Mouse (Mus musculus) kidney, embryonic 16.5 days (tissue): Measurements from ENCODE around the gene Sowahc. TPM values are rescaled to one million over a fixed set of nuclear protein-coding genes. Genes with fewer than 3 reads are reported as not detected.

ENCODE experiments used
- ATAC-seq: fragments of 200-750 bp; cut with Nextera tagmentation; 2 replicates; pipeline ENCODE4 v1.8.0; 2017; ENCODE audit warnings: moderate TSS enrichment; ENCODE audit not compliant: low FRiP score, low TSS enrichment
- H3K27ac ChIP-seq: fragments of 300-500 bp; sonication (generic); 2 replicates; pipeline ENCODE4 v1.5.1; 2014; ENCODE audit warnings: low read length
- H3K27me3 ChIP-seq: fragments of 300-500 bp; sonication (generic); 2 replicates; pipeline ENCODE4 v1.6.1; 2014; ENCODE audit warnings: low read length, control low read depth, mixed read lengths; ENCODE audit not compliant: insufficient read depth
- H3K36me3 ChIP-seq: fragments of 300-500 bp; sonication (generic); 2 replicates; pipeline ENCODE4 v1.6.1; 2014; ENCODE audit warnings: low read length, control low read depth, mixed read lengths; ENCODE audit not compliant: insufficient read depth
- H3K4me1 ChIP-seq: fragments of 300-500 bp; sonication (generic); 2 replicates; pipeline ENCODE4 v1.6.1; 2014; ENCODE audit warnings: low read length, control low read depth, mixed read lengths; ENCODE audit not compliant: insufficient read depth
- H3K4me2 ChIP-seq: fragments of 300-500 bp; sonication (generic); replicated peaks from 2 replicates; pipeline ENCODE4 v1.6.1; 2014; ENCODE audit warnings: low read depth, low read length
- H3K4me3 ChIP-seq: fragments of 300-500 bp; sonication (generic); 2 replicates; pipeline ENCODE4 v1.5.1; 2014; ENCODE audit warnings: mild to moderate bottlenecking, low read length
- H3K9ac ChIP-seq: fragments of 300-500 bp; sonication (generic); replicated peaks from 2 replicates; pipeline ENCODE4 v1.6.1; 2014; ENCODE audit warnings: low read length
- H3K9me3 ChIP-seq: fragments of 300-500 bp; sonication (generic); 2 replicates; pipeline ENCODE4 v1.6.1; 2016; ENCODE audit warnings: low read length, control low read depth
- WGBS: fragments of 180-500 bp; shearing (Covaris S2); extraction: QIAGEN DNeasy Blood & Tissue Kit; methylation state at CpG from one replicate; pipeline ENCODE4 v1.1.7; 2014; 5-methylcytosine and 5-hydroxymethylcytosine counted together
- polyA plus RNA-seq: library from polyadenylated mRNA; unstranded; fragments of >200 nt; fragmentation: Nextera tagmentation; extraction: Ambion mirVana; gene quantifications from 2 replicates; pipeline ENCODE4 v1.2.1, GENCODE M21; 2015

Gene Sowahc
- polyA plus RNA-seq, 1 experiment from 2014 or later = 11.4 TPM

DNA sequence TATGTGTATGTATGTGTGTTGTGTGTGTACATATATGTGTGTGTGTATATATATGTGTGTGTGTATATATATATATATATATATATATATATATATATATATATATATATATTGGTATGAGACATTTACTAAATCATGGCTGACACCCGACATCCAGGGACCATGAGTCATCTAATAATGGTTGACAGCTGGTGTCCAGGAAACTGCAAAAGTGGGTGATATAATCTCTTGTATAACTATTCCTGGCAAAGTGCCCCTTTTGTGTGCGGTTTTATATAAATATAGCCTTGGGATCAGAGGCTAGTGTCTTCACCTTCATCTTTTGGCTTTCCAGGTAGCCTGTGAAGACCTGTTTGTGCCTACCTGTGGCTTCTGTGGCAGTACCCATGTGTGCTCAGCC, 28.9 kb downstream of the Sowahc start:
- no peak overlapping the region for H3K4me3 ChIP-seq
- 71% methylated on average over 2 of the region's 2 CpGs for WGBS
- no peaks in the 10 kb centered on the region for H3K9me3 ChIP-seq
- no peak overlapping the region for H3K4me2 ChIP-seq
- no peaks in the 10 kb centered on the region for H3K36me3 ChIP-seq
- ATAC-seq = no peak
- H3K9ac ChIP-seq = no peak overlapping the region
- H3K4me1 ChIP-seq = 0 out of 2 replicates have a peak, but pooled peaks cover 8% of the 10 kb centered on the region
- H3K27ac ChIP-seq = no peak overlapping the region
- H3K27me3 ChIP-seq = no peaks in the 10 kb centered on the region

DNA sequence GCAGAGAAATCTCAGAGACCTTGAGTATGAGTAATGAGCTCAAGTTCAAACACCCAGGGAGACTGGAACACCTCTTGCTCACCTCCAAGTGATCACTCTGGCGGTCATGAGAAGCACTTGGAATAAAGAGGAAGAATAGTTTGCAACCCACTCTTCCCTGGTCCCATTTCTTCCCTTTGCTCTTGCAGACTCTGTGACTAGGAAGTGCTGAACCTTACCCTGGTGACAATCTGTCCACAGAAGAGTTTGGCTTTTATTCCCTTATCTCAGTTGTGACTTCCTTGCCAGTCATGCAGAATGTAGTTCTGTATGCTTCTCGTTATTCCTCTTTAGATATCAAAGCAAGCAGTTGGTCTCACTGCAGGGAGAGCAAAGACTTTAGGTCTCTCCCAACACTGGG, 30.2 kb downstream of the Sowahc start:
- no peak overlapping the region for H3K4me3 ChIP-seq
- 0 out of 2 replicates have a peak, but pooled peaks cover 8% of the 10 kb centered on the region for H3K4me1 ChIP-seq
- no peak overlapping the region for H3K27ac ChIP-seq
- no peaks in the 10 kb centered on the region for H3K9me3 ChIP-seq
- H3K4me2 ChIP-seq = no peak overlapping the region
- H3K36me3 ChIP-seq = no peaks in the 10 kb centered on the region
- no peak for ATAC-seq
- no peaks in the 10 kb centered on the region for H3K27me3 ChIP-seq
- 57% methylated on average over 2 of the region's 2 CpGs for WGBS
- H3K9ac ChIP-seq = no peak overlapping the region

- no peaks in the 10 kb centered on the region for H3K36me3 ChIP-seq
- 0 out of 2 replicates have a peak, but pooled peaks cover 8% of the 10 kb centered on the region for H3K4me1 ChIP-seq
- WGBS = 48% methylated on average over 8 of the region's 8 CpGs
- H3K9me3 ChIP-seq = no peaks in the 10 kb centered on the region
- ATAC-seq = no peak
- no peak overlapping the region for H3K27ac ChIP-seq
- no peak overlapping the region for H3K4me2 ChIP-seq
- no peak overlapping the region for H3K9ac ChIP-seq
- no peaks in the 10 kb centered on the region for H3K27me3 ChIP-seq
- no peak overlapping the region for H3K4me3 ChIP-seq
Measured at GRCm38 (mm10) chr10:59252396-59252795, 30.6 kb downstream of the Sowahc start.

DNA sequence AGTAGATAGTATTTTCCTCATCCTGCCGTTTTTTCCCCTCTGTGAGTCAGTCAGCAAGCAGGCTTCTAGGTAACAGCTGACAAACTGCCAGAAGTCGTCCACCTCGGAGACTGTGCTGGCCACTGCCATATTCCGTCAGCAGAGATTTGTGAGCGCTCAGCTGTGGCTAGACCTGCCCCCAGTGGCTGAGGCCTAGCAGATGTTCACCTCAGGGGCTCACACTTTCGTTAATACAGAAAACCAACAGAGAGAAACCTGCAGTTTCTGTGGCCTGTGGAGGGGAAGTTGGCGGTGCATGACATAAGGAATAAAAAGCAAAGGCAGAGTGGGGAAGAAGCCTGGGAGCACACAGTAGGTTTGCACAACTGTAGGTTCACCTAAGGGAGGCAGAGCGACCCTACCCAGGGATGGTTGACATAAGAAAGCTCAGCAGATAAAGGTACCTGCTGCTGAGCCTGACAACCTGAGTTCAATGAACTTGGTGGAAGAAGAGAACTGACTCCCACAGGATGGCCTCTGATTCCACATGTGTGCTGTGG, 31.9 kb downstream of the Sowahc start:
- Histone ChIP-seq H3K27me3 (no peaks in the 10 kb centered on the region), H3K36me3 (no peaks in the 10 kb centered on the region), H3K9me3 (no peaks in the 10 kb centered on the region), H3K4me1 (0 out of 2 replicates have a peak, but pooled peaks cover 8% of the 10 kb centered on the region), H3K4me3 (no peak overlapping the region), H3K9ac (no peak overlapping the region), H3K4me2 (no peak overlapping the region), H3K27ac (0 out of 2 replicates have a peak overlapping the region, but pooled peaks have one; percentile 10)
- peak; percentile 79; the same call in 1 of the 2 replicates for ATAC-seq
- WGBS = 40% methylated on average over 8 of the region's 8 CpGs

DNA sequence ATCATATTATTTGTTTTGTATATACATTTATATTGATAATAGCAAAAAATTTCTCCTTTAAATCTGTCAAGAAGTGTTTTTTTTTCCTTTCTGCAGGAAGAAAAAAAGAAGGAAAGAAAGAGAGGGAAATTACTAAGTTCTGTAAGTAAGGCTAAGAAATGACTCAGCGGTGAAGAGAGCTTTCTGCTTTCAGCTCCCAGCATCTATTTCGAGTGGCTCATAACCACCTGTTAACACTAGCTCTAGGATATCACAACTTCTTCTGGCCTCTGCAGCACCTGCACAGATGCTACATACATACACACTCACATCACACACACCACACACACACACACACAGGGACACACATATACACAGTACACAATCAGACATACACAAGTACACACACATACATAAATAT, 34.8 kb downstream of the Sowahc start:
- WGBS = 91% methylated on average over 2 of the region's 2 CpGs
- no peaks in the 10 kb centered on the region for H3K27me3 ChIP-seq

GRCm38 (mm10) chr10:59259572-59259971, 37.8 kb downstream of the Sowahc start:
- Histone ChIP-seq H3K27ac (no peak overlapping the region), H3K27me3 (no peaks in the 10 kb centered on the region), H3K9me3 (no peaks in the 10 kb centered on the region), H3K9ac (no peak overlapping the region), H3K4me1 (no peaks in the 10 kb centered on the region), H3K4me3 (no peak overlapping the region), H3K36me3 (no peaks in the 10 kb centered on the region), H3K4me2 (no peak overlapping the region)
- WGBS = 82% methylated on average over 6 of the region's 6 CpGs
- ATAC-seq = no peak

More for the DNA sequence above, 34.8 kb downstream of the Sowahc start:
- H3K9me3 ChIP-seq = no peaks in the 10 kb centered on the region
- ATAC-seq = no peak
- no peaks in the 10 kb centered on the region for H3K36me3 ChIP-seq
- no peak overlapping the region for H3K4me3 ChIP-seq
- H3K27ac ChIP-seq = no peak overlapping the region
- H3K9ac ChIP-seq = no peak overlapping the region
- H3K4me1 ChIP-seq = 0 out of 2 replicates have a peak, but pooled peaks cover 8% of the 10 kb centered on the region
- no peak overlapping the region for H3K4me2 ChIP-seq

GRCm38 (mm10) chr10:59261603-59262002, 39.9 kb downstream of the Sowahc start:
- H3K4me2 ChIP-seq = no peak overlapping the region

GRCm38 (mm10) chr10:59262021-59262420, 40.3 kb downstream of the Sowahc start:
- WGBS = 29% methylated on average over 1 of the region's 1 CpGs
- no peak overlapping the region for H3K4me2 ChIP-seq
- no peaks in the 10 kb centered on the region for H3K27me3 ChIP-seq
- peaks cover 6% of the 10 kb centered on the region; the same call in 1 of the 2 replicates for H3K4me1 ChIP-seq
- H3K36me3 ChIP-seq = no peaks in the 10 kb centered on the region
- no peaks in the 10 kb centered on the region for H3K9me3 ChIP-seq
- no peak overlapping the region for H3K9ac ChIP-seq
- ATAC-seq = no peak
- H3K27ac ChIP-seq = no peak overlapping the region
- no peak overlapping the region for H3K4me3 ChIP-seq

More at GRCm38 (mm10) chr10:59261603-59262002, 39.9 kb downstream of the Sowahc start:
- 64% methylated on average over 3 of the region's 3 CpGs for WGBS
- no peak overlapping the region for H3K27ac ChIP-seq
- no peaks in the 10 kb centered on the region for H3K27me3 ChIP-seq
- no peaks in the 10 kb centered on the region for H3K36me3 ChIP-seq
- no peaks in the 10 kb centered on the region for H3K9me3 ChIP-seq
- ATAC-seq = no peak
- H3K4me1 ChIP-seq = peaks cover 6% of the 10 kb centered on the region; the same call in 1 of the 2 replicates
- H3K4me3 ChIP-seq = no peak overlapping the region
- H3K9ac ChIP-seq = no peak overlapping the region

DNA sequence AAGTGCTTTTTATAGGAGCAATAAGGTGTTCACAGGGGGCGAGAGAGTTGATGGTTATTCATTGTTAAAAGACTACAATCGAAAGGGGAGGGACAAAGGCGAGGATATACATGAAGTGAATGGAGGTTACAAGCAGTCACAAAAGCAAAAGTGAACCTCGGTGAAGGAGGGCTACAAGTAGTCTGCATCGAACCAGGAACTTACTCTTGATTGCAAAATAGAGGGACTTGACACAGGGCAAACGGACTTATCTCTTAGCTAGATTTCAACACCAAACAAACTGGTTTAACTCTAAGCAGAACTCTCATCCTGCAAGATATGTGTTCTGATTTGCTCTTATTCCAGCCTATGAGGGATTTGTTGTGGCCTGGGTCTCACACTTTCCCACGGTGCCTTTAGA, 41.2 kb downstream of the Sowahc start:
- H3K4me2 ChIP-seq = no peak overlapping the region
- no peak overlapping the region for H3K4me3 ChIP-seq
- H3K4me1 ChIP-seq = peaks cover 6% of the 10 kb centered on the region; the same call in 1 of the 2 replicates
- ATAC-seq = no peak
- H3K9ac ChIP-seq = no peak overlapping the region
- no peaks in the 10 kb centered on the region for H3K27me3 ChIP-seq
- WGBS = 67% methylated on average over 7 of the region's 7 CpGs
- H3K36me3 ChIP-seq = no peaks in the 10 kb centered on the region
- no peak overlapping the region for H3K27ac ChIP-seq
- H3K9me3 ChIP-seq = no peaks in the 10 kb centered on the region

DNA sequence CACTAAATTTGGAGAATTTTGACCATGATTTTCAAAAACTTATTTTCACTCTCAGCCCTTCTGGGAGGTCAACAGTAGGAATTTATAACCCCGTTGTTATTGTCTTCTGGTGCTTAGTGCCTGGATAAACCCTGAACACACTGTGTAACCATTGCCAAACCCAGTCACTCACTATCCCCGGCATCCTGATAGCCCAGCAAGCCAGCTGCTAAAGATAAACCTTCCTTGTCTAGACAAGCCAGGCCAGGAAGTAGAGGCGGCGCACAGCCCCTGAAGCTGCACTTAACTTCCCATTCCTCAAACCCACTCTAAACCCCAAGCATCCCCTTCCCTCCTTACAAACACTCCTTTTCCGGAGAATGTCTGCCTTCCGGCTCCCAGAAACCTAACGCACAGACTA, 43.3 kb downstream of the Sowahc start:
- Histone ChIP-seq H3K4me3 (no peak overlapping the region), H3K27me3 (no peaks in the 10 kb centered on the region), H3K9me3 (no peaks in the 10 kb centered on the region), H3K9ac (no peak overlapping the region), H3K4me1 (peaks cover 10% of the 10 kb centered on the region; the same call in 1 of the 2 replicates), H3K4me2 (no peak overlapping the region), H3K36me3 (no peaks in the 10 kb centered on the region), H3K27ac (no peak overlapping the region)
- 66% methylated on average over 7 of the region's 7 CpGs for WGBS
- ATAC-seq = no peak
